Mouse (Mus musculus): ENCODE measurements around the gene Lctl.
"Not testable (repeated sequence)": the region's sequence is repeated elsewhere in the genome, so short reads cannot be mapped to it uniquely, and the experiment has no call there.

The Lctl gene

GRCm38 (mm10) chr9:64119898-64120297, 3.0 kb downstream of the Lctl start:
- peak; percentile 85 for DNase-seq (ENCODE audit: low spot score)

- DNase-seq (ENCODE audit: low spot score): peak; percentile 76
Measured at GRCm38 (mm10) chr9:64120584-64121277, 3.8 kb downstream of the Lctl start.

DNA sequence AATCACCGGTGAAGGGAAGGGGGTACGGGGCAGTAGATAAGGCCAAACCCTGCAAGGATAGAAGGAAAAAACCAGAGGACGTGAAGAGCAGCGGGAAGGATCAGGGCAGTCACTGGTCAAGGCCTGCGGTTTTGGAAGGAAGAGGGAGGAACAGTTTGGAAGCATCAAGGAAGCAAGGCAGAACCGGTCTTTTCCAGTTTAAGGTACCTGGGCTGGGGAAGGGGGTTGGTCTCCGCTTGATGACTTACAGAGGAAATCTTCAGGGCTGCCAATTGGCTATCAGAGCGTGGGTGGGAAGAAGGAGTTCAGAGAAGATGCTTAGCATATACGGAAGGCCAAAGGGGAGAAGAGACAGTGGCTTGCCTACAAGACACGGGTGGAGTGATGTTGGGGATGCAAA, 5.7 kb downstream of the Lctl start:
- no peak for DNase-seq (ENCODE audit: low spot score)

DNA sequence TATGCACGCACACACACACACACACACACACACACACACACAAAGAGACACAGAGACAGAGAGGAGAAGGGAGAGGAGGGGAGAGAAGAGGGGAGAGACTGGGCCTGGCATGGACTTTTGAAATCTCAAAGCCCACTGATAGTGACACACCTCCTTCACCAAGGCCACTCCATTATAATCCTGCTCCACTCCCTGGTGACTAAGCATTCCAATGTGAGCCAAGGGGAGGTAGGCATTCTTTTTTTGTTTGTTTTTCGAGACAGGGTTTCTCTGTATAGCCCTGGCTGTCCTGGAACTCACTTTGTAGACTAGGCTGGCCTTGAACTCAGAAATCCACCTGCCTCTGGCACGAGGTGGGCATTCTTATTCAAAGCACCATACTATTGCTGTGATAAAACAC, 7.9 kb downstream of the Lctl start:
- not testable (repeated sequence) for DNase-seq (ENCODE audit: low spot score)

DNA sequence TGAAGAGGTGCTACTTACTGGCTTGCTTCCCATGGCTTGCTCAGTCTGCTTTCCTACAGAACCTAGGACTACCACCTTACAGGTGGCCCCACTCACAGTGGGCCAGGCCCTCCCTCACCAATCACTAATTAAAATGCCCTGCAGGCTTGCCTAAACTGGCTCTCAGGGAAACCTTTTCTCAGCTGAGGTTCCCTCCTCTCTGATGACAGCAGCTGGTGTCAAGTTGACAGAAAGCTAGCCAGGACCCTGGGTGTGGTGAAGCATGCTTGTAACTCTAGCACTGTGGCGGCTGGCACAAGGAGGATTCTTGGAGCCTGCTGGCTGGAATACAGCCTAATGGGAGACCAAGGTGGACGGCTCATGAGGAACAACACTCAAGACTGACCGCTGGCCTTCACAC, 8.4 kb downstream of the Lctl start:
- DNase-seq (ENCODE audit: low spot score): no peak

GRCm38 (mm10) chr9:64126121-64126520, 9.2 kb downstream of the Lctl start:
- no peak for DNase-seq (ENCODE audit: low spot score)

- DNase-seq (ENCODE audit: low spot score): no peak
Measured at GRCm38 (mm10) chr9:64131623-64132022, 14.7 kb downstream of the Lctl start.

- peak; percentile 68 for DNase-seq (ENCODE audit: low spot score)
Measured at GRCm38 (mm10) chr9:64138896-64139295, 21.9 kb downstream of the Lctl start.

GRCm38 (mm10) chr9:64139879-64140278, 22.9 kb downstream of the Lctl start:
- DNase-seq (ENCODE audit: low spot score): no peak

DNA sequence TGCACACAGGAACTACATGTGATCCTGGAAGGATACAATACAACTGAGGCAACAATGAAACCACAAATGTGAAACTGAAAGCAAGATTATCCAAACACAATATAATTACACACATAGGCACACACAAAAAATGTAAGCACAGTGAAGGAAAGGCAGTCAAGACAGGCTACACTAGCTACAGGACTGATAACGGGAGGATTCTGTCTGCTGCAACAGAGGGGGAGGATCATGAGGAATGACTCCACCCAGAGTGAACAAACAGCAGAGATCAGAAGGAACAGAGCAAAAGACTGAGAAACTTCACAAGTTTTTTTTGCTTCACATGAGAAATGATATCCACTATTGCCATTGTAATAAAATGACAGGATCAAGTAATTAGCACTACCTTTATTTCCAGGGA, 39.7 kb downstream of the Lctl start:
- no peak for DNase-seq (ENCODE audit: low spot score)

GRCm38 (mm10) chr9:64160471-64160870, 43.5 kb downstream of the Lctl start:
- no peak for DNase-seq (ENCODE audit: low spot score)

DNA sequence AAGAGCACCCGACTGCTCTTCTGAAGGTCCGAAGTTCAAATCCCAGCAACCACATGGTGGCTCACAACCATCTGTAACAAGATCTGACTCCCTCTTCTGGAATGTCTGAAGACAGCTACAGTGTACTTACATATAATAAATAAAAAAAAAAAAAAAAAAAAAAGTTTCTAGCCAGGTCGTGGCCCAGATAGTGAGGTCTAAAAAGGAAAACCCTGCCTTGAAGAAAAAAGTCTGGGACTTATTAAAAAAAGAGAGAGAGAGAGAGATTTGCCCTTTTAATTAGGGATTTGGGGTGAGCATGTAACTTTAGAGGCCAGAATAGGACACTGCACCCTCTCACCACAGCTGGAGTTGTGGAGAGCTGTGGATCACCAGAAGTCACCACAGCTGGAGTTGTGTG, 53.0 kb downstream of the Lctl start:
- not testable (repeated sequence) for DNase-seq (ENCODE audit: low spot score)

DNA sequence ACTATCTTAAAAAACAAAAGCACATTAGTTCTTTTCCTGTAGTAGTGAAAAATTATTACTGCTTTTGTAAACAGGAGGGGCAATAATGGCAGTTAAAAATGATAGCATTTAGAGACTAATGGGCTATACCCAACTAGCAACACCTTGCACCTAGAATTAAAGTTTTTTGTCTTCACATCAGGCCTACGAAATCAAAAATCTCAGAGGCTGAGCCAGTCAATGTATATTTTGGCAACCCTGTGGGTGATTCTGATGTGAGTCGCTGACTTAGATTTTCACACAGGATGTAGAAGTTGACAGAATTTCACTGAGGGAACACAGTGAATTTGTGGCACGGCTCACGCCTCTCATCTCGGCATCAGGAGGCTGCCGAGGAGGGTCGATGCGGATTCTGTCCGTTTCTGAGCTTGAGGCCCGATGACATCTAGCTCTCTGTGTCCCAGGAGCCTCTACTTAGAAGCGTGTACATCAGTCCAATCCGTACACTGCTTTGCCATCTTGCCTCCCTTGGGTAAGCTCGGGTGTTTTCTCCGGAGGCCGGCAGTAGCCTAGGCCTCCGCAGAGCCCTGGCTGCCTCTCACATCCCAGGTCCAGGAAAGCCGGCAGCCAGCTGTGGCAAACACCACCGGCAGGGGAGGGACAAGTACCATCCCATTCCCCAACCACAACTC, 55.3 kb downstream of the Lctl start:
- no peak for DNase-seq (ENCODE audit: low spot score)

- peak; percentile 93 for DNase-seq (ENCODE audit: low spot score)
Measured at GRCm38 (mm10) chr9:64172816-64173665, 56.1 kb downstream of the Lctl start, which contains the start of the genes Zwilch and Rpl4. TSS of gene Zwilch (minus strand) at chr9:64173104. TSS of gene Rpl4 (plus strand) at chr9:64173375.

DNA sequence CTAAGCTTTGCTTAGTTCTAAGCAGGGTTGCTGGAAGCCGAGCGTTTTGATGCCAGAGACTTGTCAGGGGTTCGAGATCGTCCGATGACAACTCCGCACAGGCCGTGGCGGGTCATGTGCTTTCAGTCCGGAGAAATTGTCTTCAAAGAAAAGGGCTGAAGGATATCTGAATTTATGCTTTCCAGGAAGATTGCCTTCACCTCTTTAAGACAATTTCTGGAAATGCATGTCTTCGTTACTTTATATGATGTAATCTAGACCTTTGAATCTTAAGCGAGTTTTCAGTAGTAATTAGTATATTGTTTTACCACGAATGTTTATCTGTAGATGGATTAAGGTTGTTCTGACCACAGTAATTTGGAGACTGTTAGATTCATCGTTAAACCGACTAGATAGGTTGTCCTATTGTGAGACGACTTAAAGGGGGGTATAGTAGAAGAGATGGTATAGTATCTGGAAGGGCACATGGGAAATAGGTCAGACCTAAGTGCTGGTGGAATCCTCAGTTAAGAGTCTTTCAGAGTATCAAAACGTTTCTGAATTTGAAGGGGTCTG, 56.8 kb downstream of the Lctl start:
- no peak for DNase-seq (ENCODE audit: low spot score)

GRCm38 (mm10) chr9:64174341-64174740, 57.4 kb downstream of the Lctl start:
- no peak for DNase-seq (ENCODE audit: low spot score)

GRCm38 (mm10) chr9:64174766-64175165, 57.8 kb downstream of the Lctl start:
- DNase-seq (ENCODE audit: low spot score): no peak

DNA sequence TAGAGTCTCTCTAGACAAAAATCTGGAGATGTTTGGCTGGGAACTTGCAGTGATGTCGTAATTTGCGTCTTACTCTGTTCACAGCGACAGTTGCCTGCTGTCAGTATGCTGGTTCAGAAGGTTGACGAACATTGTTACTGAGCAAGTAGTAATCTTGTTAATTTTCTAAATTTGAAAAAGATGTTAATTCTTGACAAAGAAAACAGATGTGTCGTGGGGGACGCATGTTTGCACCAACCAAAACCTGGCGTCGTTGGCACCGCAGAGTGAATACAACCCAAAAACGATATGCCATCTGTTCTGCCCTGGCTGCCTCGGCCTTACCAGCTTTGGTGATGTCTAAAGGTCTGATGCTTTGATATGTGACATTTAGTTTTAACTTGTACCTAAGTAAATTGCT, 58.4 kb downstream of the Lctl start:
- DNase-seq (ENCODE audit: low spot score): no peak

- DNase-seq (ENCODE audit: low spot score): no peak
Measured at GRCm38 (mm10) chr9:64178610-64178973, 61.6 kb downstream of the Lctl start.

DNA sequence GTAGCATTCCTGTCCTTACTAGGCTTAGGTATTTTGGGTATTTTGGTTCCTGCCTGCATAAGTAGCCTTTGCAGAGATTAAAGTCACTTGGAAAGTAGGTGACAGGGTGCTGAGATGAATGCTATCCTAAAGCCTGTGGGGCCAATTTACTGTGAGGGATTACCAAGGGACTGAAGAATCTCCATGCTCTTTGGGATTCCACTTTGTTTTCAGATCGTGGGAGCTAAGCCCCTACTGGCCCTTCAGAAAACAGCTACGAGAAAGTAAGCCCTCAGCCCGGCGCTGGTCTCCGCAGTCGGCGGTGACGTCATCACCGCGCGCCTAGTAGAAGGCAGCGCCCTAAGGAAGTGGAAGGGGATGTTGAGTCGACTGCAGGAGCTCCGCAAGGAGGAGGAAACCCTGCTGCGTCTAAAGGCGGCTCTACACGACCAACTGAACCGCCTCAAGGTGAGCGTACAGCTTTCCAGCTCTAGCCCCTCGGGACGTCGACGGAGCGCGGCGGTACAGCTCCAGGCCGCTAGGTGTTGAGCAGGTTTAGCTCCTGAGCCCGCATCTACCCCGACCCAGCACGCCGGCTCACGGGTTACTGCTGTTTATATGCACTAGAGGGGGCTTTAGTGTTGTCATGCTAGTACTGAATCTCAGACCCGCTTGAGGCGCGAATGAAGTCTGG, 62.2 kb downstream of the Lctl start, which contains the start of gene Snapc5:
Gene Snapc5, plus strand, starts transcription at position 301 of the 673 bp plus-strand sequence.
- peak; percentile 93 for DNase-seq (ENCODE audit: low spot score)

- DNase-seq (ENCODE audit: low spot score): not testable (repeated sequence)
Measured at GRCm38 (mm10) chr9:64183295-64183694, 66.3 kb downstream of the Lctl start.
